Mouse (Mus musculus) lung, postnatal 0 days (tissue): ENCODE results near the gene Exoc6b. TPM values are rescaled to one million over a fixed set of nuclear protein-coding genes. Genes with fewer than 3 reads are reported as not detected.

ENCODE experiments used
- ATAC-seq: fragments of 200-750 bp; cut with Nextera tagmentation; 2 replicates; pipeline ENCODE4 v1.8.0; 2017; ENCODE audit warnings: moderate library complexity
- DNase-seq: peaks from one replicate; pipeline ENCODE4 v3.0.0-alpha.2; 2016; ENCODE audit warnings: low spot score
- H3K27ac ChIP-seq: fragments of 300-500 bp; sonication (generic); 2 replicates; pipeline ENCODE4 v1.5.1; 2014; ENCODE audit warnings: antibody characterized with exemption, mild to moderate bottlenecking, low read length, mixed read lengths
- H3K27me3 ChIP-seq: fragments of 300-500 bp; sonication (generic); replicated peaks from 2 replicates; pipeline ENCODE4 v1.6.1; 2014; ENCODE audit warnings: low read length, mixed read lengths; ENCODE audit not compliant: insufficient read depth
- H3K36me3 ChIP-seq: fragments of 300-500 bp; sonication (generic); 2 replicates; pipeline ENCODE4 v1.6.1; 2014; ENCODE audit warnings: low read length, mixed read lengths; ENCODE audit not compliant: insufficient read depth
- H3K4me1 ChIP-seq: fragments of 300-500 bp; sonication (generic); 2 replicates; pipeline ENCODE4 v1.6.1; 2014; ENCODE audit warnings: antibody characterized with exemption, low read depth, low read length, mixed read lengths; ENCODE audit not compliant: insufficient read depth
- H3K4me2 ChIP-seq: fragments of 300-500 bp; sonication (generic); replicated peaks from 2 replicates; pipeline ENCODE4 v1.6.1; 2014; ENCODE audit warnings: low read depth, mild to moderate bottlenecking, low read length, moderate library complexity, mixed read lengths
- H3K4me3 ChIP-seq: fragments of 300-500 bp; sonication (generic); 2 replicates; pipeline ENCODE4 v1.5.1; 2014; ENCODE audit warnings: low read depth, low read length
- H3K9ac ChIP-seq: fragments of 300-500 bp; sonication (generic); replicated peaks from 2 replicates; pipeline ENCODE4 v1.6.1; 2014; ENCODE audit warnings: low read depth, mild to moderate bottlenecking
- H3K9me3 ChIP-seq: fragments of 300-500 bp; sonication (generic); 2 replicates; pipeline ENCODE4 v1.6.1; 2016; ENCODE audit warnings: low read length, mixed read lengths
- CTCF ChIP-seq: IDR thresholded peaks from 2 replicates; pipeline ENCODE4 v1.5.1; 2016; ENCODE audit warnings: antibody characterized with exemption, mild to moderate bottlenecking
- EP300 ChIP-seq: IDR thresholded peaks from 2 replicates; pipeline ENCODE4 v1.6.1; 2016; ENCODE audit warnings: antibody characterized with exemption, mild to moderate bottlenecking, control low read depth
- WGBS: fragments of 180-500 bp; shearing (Covaris S2); extraction: QIAGEN DNeasy Blood & Tissue Kit; methylation state at CpG from one replicate; pipeline ENCODE4 v1.1.7; 2014; 5-methylcytosine and 5-hydroxymethylcytosine counted together
- polyA plus RNA-seq: library from polyadenylated mRNA; unstranded; fragments of >200 nt; fragmentation: Nextera tagmentation; extraction: Ambion mirVana; gene quantifications from 2 replicates; pipeline ENCODE4 v1.2.1, GENCODE M21; 2015

The Exoc6b gene
- polyA plus RNA-seq, 1 experiment from 2014 or later: 14.8 TPM

GRCm38 (mm10) chr6:84875869-84876268, 193.4 kb downstream of the Exoc6b start:
- Histone ChIP-seq H3K4me3 (no peak overlapping the region), H3K4me2 (no peak overlapping the region), H3K9ac (no peak overlapping the region), H3K4me1 (no peaks in the 10 kb centered on the region), H3K27ac (no peak overlapping the region), H3K27me3 (no peaks in the 10 kb centered on the region), H3K9me3 (no peaks in the 10 kb centered on the region), H3K36me3 (no peaks in the 10 kb centered on the region)
- 77% methylated on average over 5 of the region's 5 CpGs for WGBS
- no peak for TF ChIP-seq CTCF
- TF ChIP-seq EP300: no peak
- no peak for ATAC-seq
- DNase-seq: no peak

GRCm38 (mm10) chr6:84867114-84867513, 202.2 kb downstream of the Exoc6b start:
- peak; percentile 64 for DNase-seq
- WGBS: 42% methylated on average over 4 of the region's 4 CpGs
- Histone ChIP-seq H3K4me3 (no peak overlapping the region), H3K27me3 (no peaks in the 10 kb centered on the region), H3K9ac (no peak overlapping the region), H3K4me1 (no peaks in the 10 kb centered on the region), H3K4me2 (no peak overlapping the region), H3K36me3 (no peaks in the 10 kb centered on the region), H3K9me3 (no peaks in the 10 kb centered on the region), H3K27ac (no peak overlapping the region)
- ATAC-seq: peak; percentile 26; the same call in 1 of the 2 replicates
- TF ChIP-seq CTCF (no peak), EP300 (peak; percentile 60)

GRCm38 (mm10) chr6:84864625-84865024, 204.7 kb downstream of the Exoc6b start:
- H3K4me3 ChIP-seq: no peak overlapping the region
- no peak overlapping the region for H3K4me2 ChIP-seq
- no peak overlapping the region for H3K9ac ChIP-seq
- H3K9me3 ChIP-seq: no peaks in the 10 kb centered on the region
- ATAC-seq: no peak
- H3K27ac ChIP-seq: no peak overlapping the region
- no peak for TF ChIP-seq EP300
- no peak for TF ChIP-seq CTCF
- 86% methylated on average over 3 of the region's 3 CpGs for WGBS
- no peak for DNase-seq
- no peaks in the 10 kb centered on the region for H3K36me3 ChIP-seq
- H3K27me3 ChIP-seq: no peaks in the 10 kb centered on the region
- no peaks in the 10 kb centered on the region for H3K4me1 ChIP-seq

GRCm38 (mm10) chr6:84863816-84864375, 205.4 kb downstream of the Exoc6b start:
- ATAC-seq: no peak
- 96% methylated on average over 1 of the region's 1 CpGs for WGBS
- no peak for TF ChIP-seq EP300
- no peak for TF ChIP-seq CTCF
- H3K9me3 ChIP-seq: no peaks in the 10 kb centered on the region
- no peak for DNase-seq
- no peak overlapping the region for H3K27ac ChIP-seq
- H3K4me1 ChIP-seq: no peaks in the 10 kb centered on the region
- H3K36me3 ChIP-seq: no peaks in the 10 kb centered on the region
- no peaks in the 10 kb centered on the region for H3K27me3 ChIP-seq
- H3K4me2 ChIP-seq: no peak overlapping the region
- no peak overlapping the region for H3K9ac ChIP-seq
- H3K4me3 ChIP-seq: no peak overlapping the region

GRCm38 (mm10) chr6:84845665-84846064, 223.6 kb downstream of the Exoc6b start:
- TF ChIP-seq CTCF (no peak), EP300 (no peak)
- no peak for ATAC-seq
- Histone ChIP-seq H3K9ac (no peak overlapping the region), H3K27ac (no peak overlapping the region), H3K4me2 (no peak overlapping the region), H3K36me3 (no peaks in the 10 kb centered on the region), H3K4me1 (no peaks in the 10 kb centered on the region), H3K9me3 (no peaks in the 10 kb centered on the region), H3K27me3 (no peaks in the 10 kb centered on the region), H3K4me3 (no peak overlapping the region)
- 62% methylated on average over 7 of the region's 7 CpGs for WGBS
- no peak for DNase-seq

- no peaks in the 10 kb centered on the region for H3K9me3 ChIP-seq
- no peaks in the 10 kb centered on the region for H3K36me3 ChIP-seq
These were observed 228.2 kb downstream of the Exoc6b start for GRCm38 (mm10) chr6:84841138-84841537.

GRCm38 (mm10) chr6:84807546-84807945, 261.8 kb downstream of the Exoc6b start:
- Histone ChIP-seq H3K27ac (no peak overlapping the region), H3K27me3 (no peaks in the 10 kb centered on the region), H3K9ac (no peak overlapping the region), H3K36me3 (no peaks in the 10 kb centered on the region), H3K4me2 (no peak overlapping the region), H3K4me1 (no peaks in the 10 kb centered on the region), H3K9me3 (no peaks in the 10 kb centered on the region), H3K4me3 (no peak overlapping the region)
- DNase-seq (no peak), ATAC-seq (no peak)
- no peak for TF ChIP-seq EP300
- TF ChIP-seq CTCF: no peak
- 84% methylated on average over 7 of the region's 7 CpGs for whole genome bisulfite sequencing

More at GRCm38 (mm10) chr6:84841138-84841537, 228.2 kb downstream of the Exoc6b start:
- Histone ChIP-seq H3K4me2 (no peak overlapping the region), H3K27me3 (no peaks in the 10 kb centered on the region), H3K4me1 (no peaks in the 10 kb centered on the region), H3K9ac (no peak overlapping the region), H3K27ac (no peak overlapping the region), H3K4me3 (no peak overlapping the region)
- TF ChIP-seq CTCF (no peak), EP300 (no peak)
- DNase-seq (no peak), ATAC-seq (no peak)
